In genomic region chr11:70467902-70468619, GRCm38 (mm10) we compare ENCODE assay signal across 15 mouse cellular contexts. TPM values are rescaled to one million over a fixed set of nuclear protein-coding genes. Genes with fewer than 3 reads are reported as not detected.
A peak's percentile ranks its signal among the peaks of the same experiment; 100 is the strongest.
DNase-seq lines count a peak whose midpoint lies in the region; ATAC-seq and TF ChIP-seq lines count a peak whose summit lies in the region.
"Had no signal": no experiment of that assay in that cellular context is flagged by ENCODE, and none has a peak within 500 bp of the region (broad histone marks: within the 10 kb centered on the region; RNA-seq: fewer than 3 reads in every experiment).

No protein-coding gene starts in this region.

- H3K27me3 ChIP-seq in liver, adult 2 months (ENCODE audit: control insufficient read depth, insufficient read depth, low read length): no peaks in the 10 kb centered on the region
- H3K27me3 ChIP-seq in liver, embryonic 11.5 days (replicated peaks; ENCODE audit: control insufficient read depth, insufficient read depth, low read length): peaks cover 34% of the 10 kb centered on the region
- no peaks in the 10 kb centered on the region for H3K27me3 ChIP-seq in C2C12 (ENCODE audit: control insufficient read depth, insufficient read depth, insufficient read length)
- H3K27me3 ChIP-seq in intestine, embryonic 16.5 days (replicated peaks; ENCODE audit: control insufficient read depth, insufficient read depth, low read length): peaks cover 17% of the 10 kb centered on the region; the same call in 1 of the 2 replicates

- no peak for TF ChIP-seq POLR2A in liver, adult 2 months (IDR thresholded peaks at IDR 0.05; ENCODE audit: extremely low read depth, insufficient read depth, low read length)
- no peak for TF ChIP-seq POLR2A in bone marrow macrophage, adult 2 months (IDR thresholded peaks at IDR 0.05; ENCODE audit: borderline replicate concordance, low read depth, low read length)

- no peaks in the 10 kb centered on the region for H3K9me3 ChIP-seq in liver, embryonic 11.5 days (ENCODE audit: control insufficient read depth, low read length)
- H3K9me3 ChIP-seq in intestine, embryonic 16.5 days (ENCODE audit: control insufficient read depth, low read length): no peaks in the 10 kb centered on the region
- H3K9me3 ChIP-seq: limb, embryonic 13.5 days; midbrain, embryonic 12.5 days had no signal

- no peak for TF ChIP-seq CTCF in liver, adult 2 months (IDR thresholded peaks at IDR 0.05; ENCODE audit: low read depth, low read length)
- no peak for TF ChIP-seq CTCF in C2C12 (IDR thresholded peaks at IDR 0.05; ENCODE audit: control insufficient read depth, insufficient read depth, insufficient read length)
- no peak for TF ChIP-seq CTCF in bone marrow macrophage, adult 2 months (IDR thresholded peaks at IDR 0.05; ENCODE audit: low read depth, low read length)

- peaks cover 4% of the 10 kb centered on the region for H3K4me1 ChIP-seq in liver, adult 2 months (ENCODE audit: control insufficient read depth, insufficient read depth, low read length)
- H3K4me1 ChIP-seq in liver, embryonic 11.5 days (replicated peaks; ENCODE audit: control insufficient read depth, insufficient read depth, low read length): no peaks in the 10 kb centered on the region
- peaks cover 63% of the 10 kb centered on the region for H3K4me1 ChIP-seq in bone marrow macrophage, adult 2 months (ENCODE audit: control insufficient read depth, insufficient read depth, low read length)
- peaks cover 16% of the 10 kb centered on the region for H3K4me1 ChIP-seq in intestine, embryonic 16.5 days (ENCODE audit: control insufficient read depth, insufficient read depth, low read length)

- ATAC-seq in liver, embryonic 11.5 days (replicated peaks; ENCODE audit: low FRiP score): no peak
- ATAC-seq in intestine, embryonic 16.5 days: no peak
- no peak for ATAC-seq in megakaryocyte-erythroid progenitor cell, adult 5-6 weeks (replicated peaks; ENCODE audit: low FRiP score, low TSS enrichment, poor library complexity, severe bottlenecking)
- ATAC-seq: forebrain, embryonic 16.5 days had no signal

- H3K4me3 ChIP-seq in liver, adult 2 months (ENCODE audit: insufficient read depth, low read depth, low read length): no peak overlapping the region
- no peak overlapping the region for H3K4me3 ChIP-seq in liver, embryonic 11.5 days (ENCODE audit: low read depth, low read length)
- no peak overlapping the region for H3K4me3 ChIP-seq in C2C12 (ENCODE audit: insufficient read depth, poor library complexity, severe bottlenecking)
- H3K4me3 ChIP-seq in bone marrow macrophage, adult 2 months (ENCODE audit: insufficient read depth, low read length): peak overlapping the region; percentile 11; the same call in 1 of the 2 replicates
- H3K4me3 ChIP-seq in intestine, embryonic 16.5 days (ENCODE audit: low read length): no peak overlapping the region
- H3K4me3 ChIP-seq: limb, embryonic 13.5 days; midbrain, embryonic 12.5 days had no signal

- no peak overlapping the region for H3K4me2 ChIP-seq in liver, embryonic 11.5 days
- H3K4me2 ChIP-seq in intestine, embryonic 16.5 days (ENCODE audit: low read depth, low read length): no peak overlapping the region
- H3K4me2 ChIP-seq: limb, embryonic 13.5 days; midbrain, embryonic 12.5 days had no signal

- no peaks in the 10 kb centered on the region for H3K36me3 ChIP-seq in liver, adult 2 months (ENCODE audit: control insufficient read depth, insufficient read depth, low read length)
- no peaks in the 10 kb centered on the region for H3K36me3 ChIP-seq in liver, embryonic 11.5 days (ENCODE audit: control insufficient read depth, insufficient read depth, low read length)
- H3K36me3 ChIP-seq in C2C12 (ENCODE audit: control insufficient read depth, insufficient read depth): no peaks in the 10 kb centered on the region
- H3K36me3 ChIP-seq in intestine, embryonic 16.5 days (ENCODE audit: control insufficient read depth, insufficient read depth, low read length): no peaks in the 10 kb centered on the region
- H3K36me3 ChIP-seq: limb, embryonic 13.5 days; midbrain, embryonic 12.5 days had no signal

- H3K79me3 ChIP-seq in C2C12 (ENCODE audit: low read depth): no peaks in the 10 kb centered on the region

- H3K79me2 ChIP-seq in liver, adult 2 months (ENCODE audit: control insufficient read depth, insufficient read depth, low read length): no peaks in the 10 kb centered on the region
- no peaks in the 10 kb centered on the region for H3K79me2 ChIP-seq in C2C12 (ENCODE audit: control insufficient read depth, insufficient read depth)

- H3K9ac ChIP-seq in liver, adult 2 months (ENCODE audit: low read depth, low read length): no peak overlapping the region
- H3K9ac ChIP-seq in liver, embryonic 11.5 days (ENCODE audit: low read depth, low read length): no peak overlapping the region
- no peak overlapping the region for H3K9ac ChIP-seq in intestine, embryonic 16.5 days (ENCODE audit: low read depth, low read length)
- H3K9ac ChIP-seq: limb, embryonic 13.5 days; midbrain, embryonic 12.5 days had no signal

- intact Hi-C loops in left cerebral cortex, postnatal 14 days (cut with DNase I): no loop called here

- DNase-seq in liver, adult 2 months (ENCODE audit: extremely low read depth, low read depth, low spot score): no peak
- no peak for DNase-seq in liver, embryonic 11.5 days (ENCODE audit: low spot score)
- no peak for DNase-seq in frontal cortex, postnatal 36 days (ENCODE audit: low spot score in 2 of 2)
- no peak for DNase-seq in left cerebral cortex, postnatal 14 days (ENCODE audit: low spot score in 2 of 2)
- DNase-seq: adrenal gland, postnatal 14 days; gastrocnemius, postnatal 25 days; kidney, postnatal 25 days had no signal

- no peak overlapping the region for H3ac ChIP-seq in C2C12 (ENCODE audit: control insufficient read depth, insufficient read length, low read depth)

- WGBS in liver, adult 2 months: 55% methylated on average over 5 of the region's 5 CpGs
- 50% methylated on average over 5 of the region's 5 CpGs for WGBS in liver, embryonic 11.5 days
- 71% methylated on average over 5 of the region's 5 CpGs for WGBS in intestine, embryonic 16.5 days

- H3K27ac ChIP-seq in liver, adult 2 months (replicated peaks; ENCODE audit: insufficient read depth, low read depth, low read length): peak overlapping the region; percentile 88
- H3K27ac ChIP-seq in liver, embryonic 11.5 days (ENCODE audit: low read depth, low read length): no peak overlapping the region
- H3K27ac ChIP-seq in bone marrow macrophage, adult 2 months (ENCODE audit: insufficient read depth, low read depth, low read length): peak overlapping the region; percentile 99
- H3K27ac ChIP-seq in intestine, embryonic 16.5 days (ENCODE audit: low read length): peak overlapping the region; percentile 14; the same call in 1 of the 2 replicates
- H3K27ac ChIP-seq: limb, embryonic 13.5 days; midbrain, embryonic 12.5 days had no signal

RNA-seq across cellular contexts. Expression of gene Cxcl16, which starts 8.3 kb away (rescaled TPM):
- total RNA-seq in liver, adult 2 months (2014; rRNA removed): 5.7 and 10.2 TPM in 2 replicates
- 7.2 and 10.2 TPM in 2 replicates for polyA plus RNA-seq in liver, adult 2 months (2012; rRNA removed)
- 0.91 and 1.6 TPM in 2 replicates for polyA plus RNA-seq in liver, embryonic 11.5 days (2014; fragmentation: Nextera tagmentation; extraction: Ambion mirVana)
- polyA plus RNA-seq in C2C12 (2012; fragmentation: generic; extraction: Trizol): 0.19 TPM
- polyA plus RNA-seq in bone marrow macrophage, adult 2 months (2012; ENCODE audit: insufficient read depth, insufficient read length, missing spikeins): 434 and 456 TPM in 2 replicates
- polyA plus RNA-seq in intestine, embryonic 16.5 days (2015; fragmentation: Nextera tagmentation; extraction: Ambion mirVana): 10.9 and 11.9 TPM in 2 replicates
- total RNA-seq in megakaryocyte-erythroid progenitor cell, adult 5-6 weeks (2014; fragmentation: Nextera tagmentation): 0.99 TPM in 1 of 2 replicates, not detected in the other
- total RNA-seq in megakaryocyte-erythroid progenitor cell, adult 5-6 weeks (2017): 0.08 TPM in 1 of 2 replicates, not detected in the other
- 1 to 10 TPM in 1 of 2 experiments, under 1 TPM in 1; 0.66 to 1.3 TPM for total RNA-seq in left cerebral cortex, postnatal 14 days (2021)

RNA-seq across cellular contexts. Expression of gene Zmynd15, which starts 8.8 kb away (rescaled TPM):
- total RNA-seq in liver, adult 2 months (2014; rRNA removed): 0.74 and 1.5 TPM in 2 replicates
- polyA plus RNA-seq in liver, adult 2 months (2012; rRNA removed): 2.1 and 4.4 TPM in 2 replicates
- 0.19 and 0.58 TPM in 2 replicates for polyA plus RNA-seq in liver, embryonic 11.5 days (2014; fragmentation: Nextera tagmentation; extraction: Ambion mirVana)
- 0.04 TPM for polyA plus RNA-seq in C2C12 (2012; fragmentation: generic; extraction: Trizol)
- 21.7 and 23.7 TPM in 2 replicates for polyA plus RNA-seq in bone marrow macrophage, adult 2 months (2012; ENCODE audit: insufficient read depth, insufficient read length, missing spikeins)
- polyA plus RNA-seq in intestine, embryonic 16.5 days (2015; fragmentation: Nextera tagmentation; extraction: Ambion mirVana): 1.1 and 1.2 TPM in 2 replicates
- total RNA-seq in megakaryocyte-erythroid progenitor cell, adult 5-6 weeks (2014; fragmentation: Nextera tagmentation): 0.30 and 0.94 TPM in 2 replicates
- not detected in 2 replicates for total RNA-seq in megakaryocyte-erythroid progenitor cell, adult 5-6 weeks (2017)
- under 1 TPM; 0.46 to 0.55 TPM for total RNA-seq in left cerebral cortex, postnatal 14 days (2021)
- polyA plus RNA-seq: neural tube, embryonic 11.5 days had no signal

RNA-seq across cellular contexts. Expression of gene Med11, which starts 16.3 kb away (rescaled TPM):
- 11.2 and 13.3 TPM in 2 replicates for total RNA-seq in liver, adult 2 months (2014; rRNA removed)
- polyA plus RNA-seq in liver, adult 2 months (2012; rRNA removed): 9.4 and 10.4 TPM in 2 replicates
- 33.8 and 36.2 TPM in 2 replicates for polyA plus RNA-seq in liver, embryonic 11.5 days (2014; fragmentation: Nextera tagmentation; extraction: Ambion mirVana)
- polyA plus RNA-seq in C2C12 (2012; fragmentation: generic; extraction: Trizol): 46.2 TPM
- 40.5 and 41.6 TPM in 2 replicates for polyA plus RNA-seq in bone marrow macrophage, adult 2 months (2012; ENCODE audit: insufficient read depth, insufficient read length, missing spikeins)
- 38.4 and 41.7 TPM in 2 replicates for polyA plus RNA-seq in intestine, embryonic 16.5 days (2015; fragmentation: Nextera tagmentation; extraction: Ambion mirVana)
- total RNA-seq in megakaryocyte-erythroid progenitor cell, adult 5-6 weeks (2014; fragmentation: Nextera tagmentation): 25.5 and 34.8 TPM in 2 replicates
- total RNA-seq in megakaryocyte-erythroid progenitor cell, adult 5-6 weeks (2017): 38.6 and 46.5 TPM in 2 replicates
- total RNA-seq in left cerebral cortex, postnatal 14 days (2021): 10 to 100 TPM; 14.4 to 15.9 TPM

RNA-seq across cellular contexts. Expression of gene Arrb2, which starts 35.6 kb away (rescaled TPM):
- 9.5 and 11.5 TPM in 2 replicates for total RNA-seq in liver, adult 2 months (2014; rRNA removed)
- polyA plus RNA-seq in liver, adult 2 months (2012; rRNA removed): 14.7 and 22.2 TPM in 2 replicates
- polyA plus RNA-seq in liver, embryonic 11.5 days (2014; fragmentation: Nextera tagmentation; extraction: Ambion mirVana): 31.5 and 35.9 TPM in 2 replicates
- 27.6 TPM for polyA plus RNA-seq in C2C12 (2012; fragmentation: generic; extraction: Trizol)
- polyA plus RNA-seq in bone marrow macrophage, adult 2 months (2012; ENCODE audit: insufficient read depth, insufficient read length, missing spikeins): 520 and 549 TPM in 2 replicates
- polyA plus RNA-seq in intestine, embryonic 16.5 days (2015; fragmentation: Nextera tagmentation; extraction: Ambion mirVana): 10.1 and 10.7 TPM in 2 replicates
- 41.8 and 43.2 TPM in 2 replicates for total RNA-seq in megakaryocyte-erythroid progenitor cell, adult 5-6 weeks (2014; fragmentation: Nextera tagmentation)
- total RNA-seq in megakaryocyte-erythroid progenitor cell, adult 5-6 weeks (2017): 21.7 and 32.6 TPM in 2 replicates
- 10 to 100 TPM; 75.1 to 78.6 TPM for total RNA-seq in left cerebral cortex, postnatal 14 days (2021)

RNA-seq across cellular contexts. Expression of gene Tm4sf5, which starts 37.0 kb away (rescaled TPM):
- not detected in 2 replicates for total RNA-seq in liver, adult 2 months (2014; rRNA removed)
- polyA plus RNA-seq in liver, adult 2 months (2012; rRNA removed): not detected in 2 replicates
- 5.5 TPM in 2 replicates for polyA plus RNA-seq in liver, embryonic 11.5 days (2014; fragmentation: Nextera tagmentation; extraction: Ambion mirVana)
- not detected for polyA plus RNA-seq in C2C12 (2012; fragmentation: generic; extraction: Trizol)
- polyA plus RNA-seq in bone marrow macrophage, adult 2 months (2012; ENCODE audit: insufficient read depth, insufficient read length, missing spikeins): 4.3 TPM in 2 replicates
- polyA plus RNA-seq in intestine, embryonic 16.5 days (2015; fragmentation: Nextera tagmentation; extraction: Ambion mirVana): 253 and 283 TPM in 2 replicates
- not detected in 2 replicates for total RNA-seq in megakaryocyte-erythroid progenitor cell, adult 5-6 weeks (2014; fragmentation: Nextera tagmentation)
- total RNA-seq in megakaryocyte-erythroid progenitor cell, adult 5-6 weeks (2017): not detected in 2 replicates
- total RNA-seq in left cerebral cortex, postnatal 14 days (2021): under 1 TPM in 1 of 2 experiments, not detected in 1; 0.87 TPM
- total RNA-seq: adrenal gland, postnatal 14 days; gastrocnemius, postnatal 25 days had no signal
- polyA plus RNA-seq: neural tube, embryonic 11.5 days had no signal

Comparison
In these comparisons a context has a peak if more than half of its experiments do, and no peak if none do; other contexts are left out.
1. RNA of gene Cxcl16, which starts 8.3 kb away (polyA plus RNA-seq): 434 to 456 TPM in bone marrow macrophage, adult 2 months; 10.9 to 11.9 TPM in intestine, embryonic 16.5 days, 7.2 to 10.2 TPM in liver, adult 2 months, 0.91 to 1.6 TPM in liver, embryonic 11.5 days and 0.19 TPM in C2C12 (single experiment); every median in the first group is over 10 times any median in the second.